Mouse (Mus musculus) embryonic fibroblast, embryonic 13.5 days (primary cell): ENCODE results near the gene Zzef1.

ENCODE experiments used
- CTCF ChIP-seq: IDR thresholded peaks from 2 replicates; pipeline ENCODE4 v1.5.1; 2011; ENCODE audit warnings: mild to moderate bottlenecking, control low read depth, low read length, moderate library complexity, borderline replicate concordance; ENCODE audit not compliant: insufficient read depth
- POLR2A ChIP-seq: IDR thresholded peaks from 2 replicates; pipeline ENCODE4 v1.6.1; 2011; ENCODE audit warnings: low read depth, mild to moderate bottlenecking, control low read depth, low read length, moderate library complexity

- TF ChIP-seq POLR2A (no peak), CTCF (no peak)
Observed at GRCm38 (mm10) chr11:72847831-72848628, 52.0 kb downstream of the Zzef1 start.
